Mouse (Mus musculus): ENCODE results near the gene Trmt1l.
"Not testable (repeated sequence)": the region's sequence is repeated elsewhere in the genome, so short reads cannot be mapped to it uniquely, and the experiment has no call there.

The Trmt1l gene

GRCm38 (mm10) chr1:151428263-151429221 lies at the start of gene Trmt1l, which contains the start of gene Swt1:
Gene Trmt1l (plus strand): TSS chr1:151428542.
Gene Swt1 (minus strand): TSS chr1:151428455.
- DNase-seq: peak; percentile 99

GRCm38 (mm10) chr1:151390029-151390428 lies 38.3 kb upstream of the Trmt1l start:
- no peak for DNase-seq

- DNase-seq: no peak
These were observed 18.5 kb upstream of the Trmt1l start for GRCm38 (mm10) chr1:151409827-151410226.

GRCm38 (mm10) chr1:151422178-151422577 lies 6.2 kb upstream of the Trmt1l start:
- no peak for DNase-seq

GRCm38 (mm10) chr1:151426947-151427600 lies 1.3 kb upstream of the Trmt1l start:
- DNase-seq: no peak

GRCm38 (mm10) chr1:151427888-151428262 lies 467 bp upstream of the Trmt1l start:
- DNase-seq: no peak

GRCm38 (mm10) chr1:151429316-151429715 lies 974 bp downstream of the Trmt1l start:
- no peak for DNase-seq

GRCm38 (mm10) chr1:151435431-151435830 lies 7.1 kb downstream of the Trmt1l start:
- DNase-seq: no peak

GRCm38 (mm10) chr1:151449866-151450265 lies 21.5 kb downstream of the Trmt1l start:
- peak; percentile 17 to 22 for DNase-seq

GRCm38 (mm10) chr1:151450851-151451250 lies 22.5 kb downstream of the Trmt1l start:
- no peak for DNase-seq

- DNase-seq: no peak
These were observed 23.6 kb downstream of the Trmt1l start for GRCm38 (mm10) chr1:151451946-151452345.

GRCm38 (mm10) chr1:151457087-151457486 lies 28.7 kb downstream of the Trmt1l start:
- no peak for DNase-seq

- peak in 1 of 2 experiments; percentile 6 for DNase-seq
These were observed 32.9 kb downstream of the Trmt1l start for GRCm38 (mm10) chr1:151461265-151461664.

GRCm38 (mm10) chr1:151464914-151465313 lies 36.6 kb downstream of the Trmt1l start:
- DNase-seq: no peak

- no peak for DNase-seq
These were observed 38.2 kb downstream of the Trmt1l start for GRCm38 (mm10) chr1:151466571-151466970.

- DNase-seq: no peak
These were observed 43.1 kb downstream of the Trmt1l start for GRCm38 (mm10) chr1:151471429-151471828.

- DNase-seq: not testable (repeated sequence)
These were observed 44.0 kb downstream of the Trmt1l start for GRCm38 (mm10) chr1:151472386-151472785.

- DNase-seq: no peak
These were observed 54.2 kb downstream of the Trmt1l start for GRCm38 (mm10) chr1:151482497-151482896.

GRCm38 (mm10) chr1:151483568-151483967 lies 55.2 kb downstream of the Trmt1l start:
- DNase-seq: peak; percentile 16 to 22

- no peak for DNase-seq
These were observed 56.4 kb downstream of the Trmt1l start for GRCm38 (mm10) chr1:151484754-151485153.

- no peak for DNase-seq
These were observed 61.5 kb downstream of the Trmt1l start for GRCm38 (mm10) chr1:151489806-151490205.

GRCm38 (mm10) chr1:151492419-151492818 lies 64.1 kb downstream of the Trmt1l start:
- no peak for DNase-seq

- DNase-seq: no peak
These were observed 65.5 kb downstream of the Trmt1l start for GRCm38 (mm10) chr1:151493826-151494225.

GRCm38 (mm10) chr1:151494711-151495110 lies 66.4 kb downstream of the Trmt1l start:
- peak; percentile 8 to 23 for DNase-seq

Measured in cerebellum, adult 18-20 months (tissue).